Mouse (Mus musculus): Measurements from ENCODE around the gene Gm4131.
"Not testable (repeated sequence)": the region's sequence is repeated elsewhere in the genome, so short reads cannot be mapped to it uniquely, and the experiment has no call there.

Gm4131 gene

GRCm38 (mm10) chr14:62566821-62567220 is at the start of gene Gm4131:
TSS of gene Gm4131 (minus strand) at chr14:62566921.
- not testable (repeated sequence) for DNase-seq

- no peak for DNase-seq
These were observed 43.2 kb upstream of the Gm4131 start for GRCm38 (mm10) chr14:62609904-62610303.

- DNase-seq, result peak in 1 of 2 experiments; percentile 15
These were observed 41.1 kb upstream of the Gm4131 start for GRCm38 (mm10) chr14:62607791-62608196.

GRCm38 (mm10) chr14:62602869-62603268 is 36.1 kb upstream of the Gm4131 start:
- no peak for DNase-seq

- DNase-seq, result no peak
These were observed 35.5 kb upstream of the Gm4131 start for GRCm38 (mm10) chr14:62602271-62602670.

GRCm38 (mm10) chr14:62600109-62600522 is 33.4 kb upstream of the Gm4131 start:
- no peak for DNase-seq

- no peak for DNase-seq
These were observed 18.6 kb upstream of the Gm4131 start for GRCm38 (mm10) chr14:62585338-62585737.

- no peak for DNase-seq
These were observed 17.9 kb upstream of the Gm4131 start for GRCm38 (mm10) chr14:62584637-62585036.

- DNase-seq, result no peak
These were observed 15.0 kb upstream of the Gm4131 start for GRCm38 (mm10) chr14:62581768-62582167.

- no peak for DNase-seq
These were observed 14.2 kb upstream of the Gm4131 start for GRCm38 (mm10) chr14:62580945-62581344.

- no peak for DNase-seq
These were observed 9.1 kb upstream of the Gm4131 start for GRCm38 (mm10) chr14:62575862-62576261.

GRCm38 (mm10) chr14:62574906-62575305 is 8.2 kb upstream of the Gm4131 start:
- DNase-seq, result no peak

- no peak for DNase-seq
These were observed 6.7 kb upstream of the Gm4131 start for GRCm38 (mm10) chr14:62573454-62573853.

- DNase-seq, result peak; percentile 24 to 77
These were observed 3.6 kb upstream of the Gm4131 start for GRCm38 (mm10) chr14:62570299-62570698.

- no peak for DNase-seq
These were observed 2.7 kb upstream of the Gm4131 start for GRCm38 (mm10) chr14:62569463-62569862.

GRCm38 (mm10) chr14:62563679-62564078 is 3.0 kb downstream of the Gm4131 start:
- DNase-seq, result no peak

GRCm38 (mm10) chr14:62561875-62562748 is 4.6 kb downstream of the Gm4131 start:
- DNase-seq, result no peak

GRCm38 (mm10) chr14:62557111-62557510 is 9.6 kb downstream of the Gm4131 start:
- no peak for DNase-seq

- no peak for DNase-seq
These were observed 10.6 kb downstream of the Gm4131 start for GRCm38 (mm10) chr14:62555840-62556810.

- DNase-seq, result peak; percentile 79 to 88
These were observed 11.4 kb downstream of the Gm4131 start, which contains the start of gene Fam124a for GRCm38 (mm10) chr14:62555309-62555829. TSS of gene Fam124a (plus strand) at chr14:62555737.

GRCm38 (mm10) chr14:62553786-62554185 is 12.9 kb downstream of the Gm4131 start:
- DNase-seq, result no peak

- DNase-seq, result no peak
These were observed 13.9 kb downstream of the Gm4131 start for GRCm38 (mm10) chr14:62552771-62553170.

- no peak for DNase-seq
These were observed 16.6 kb downstream of the Gm4131 start for GRCm38 (mm10) chr14:62550121-62550520.
